Mouse (Mus musculus) brain, embryonic 14.5 days (tissue): ENCODE measurements around the gene Fahd1. TPM values are rescaled to one million over a fixed set of nuclear protein-coding genes. Genes with fewer than 3 reads are reported as not detected.

ENCODE experiments used
- DNase-seq: peaks from one replicate; pipeline ENCODE4 v3.0.0-alpha.2; 2011; ENCODE audit warnings: low read depth
- CTCF ChIP-seq: fragments of 200-500 bp; IDR thresholded peaks from 2 replicates; pipeline ENCODE4 v1.5.1; 2012; ENCODE audit warnings: inconsistent platforms, mild to moderate bottlenecking, moderate library complexity, borderline replicate concordance; ENCODE audit not compliant: insufficient read depth, insufficient read length; ENCODE audit errors: extremely low read depth
- POLR2A ChIP-seq: fragments of 200-500 bp; IDR thresholded peaks from 2 replicates; pipeline ENCODE4 v1.6.1; 2012; ENCODE audit warnings: mild to moderate bottlenecking, inconsistent platforms, borderline replicate concordance; ENCODE audit not compliant: poor library complexity, insufficient read depth, insufficient read length, severe bottlenecking; ENCODE audit errors: extremely low read depth
- polyA plus RNA-seq: library from polyadenylated mRNA; depleted of rRNA; stranded (reverse); fragments of >200 nt; gene quantifications from 2 replicates; pipeline ENCODE4 v1.2.3, GENCODE M21; 2012; rRNA removed

The Fahd1 gene
- polyA plus RNA-seq, 1 experiment = 14.8 TPM

DNA sequence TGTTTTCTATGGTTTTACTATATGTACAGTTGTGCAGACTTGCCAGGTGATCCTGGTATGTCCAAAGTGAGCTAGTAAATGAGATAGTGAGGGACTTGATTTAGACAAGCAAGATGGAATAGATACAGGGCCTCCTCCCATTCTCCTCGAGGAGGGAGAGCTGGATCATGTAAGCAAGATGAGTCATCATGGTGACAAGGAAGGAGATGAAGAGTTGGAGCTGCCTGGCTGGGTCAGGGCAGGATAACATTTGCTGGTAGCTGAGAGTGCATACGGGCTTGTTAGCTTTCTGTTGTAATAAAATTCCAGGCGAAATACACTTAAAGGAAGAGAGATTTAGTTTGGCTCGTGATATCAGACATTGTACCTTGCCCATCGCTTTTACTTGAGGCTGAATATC, 9.8 kb downstream of the Fahd1 start:
- DNase-seq = no peak
- TF ChIP-seq POLR2A = no peak
- no peak for TF ChIP-seq CTCF

DNA sequence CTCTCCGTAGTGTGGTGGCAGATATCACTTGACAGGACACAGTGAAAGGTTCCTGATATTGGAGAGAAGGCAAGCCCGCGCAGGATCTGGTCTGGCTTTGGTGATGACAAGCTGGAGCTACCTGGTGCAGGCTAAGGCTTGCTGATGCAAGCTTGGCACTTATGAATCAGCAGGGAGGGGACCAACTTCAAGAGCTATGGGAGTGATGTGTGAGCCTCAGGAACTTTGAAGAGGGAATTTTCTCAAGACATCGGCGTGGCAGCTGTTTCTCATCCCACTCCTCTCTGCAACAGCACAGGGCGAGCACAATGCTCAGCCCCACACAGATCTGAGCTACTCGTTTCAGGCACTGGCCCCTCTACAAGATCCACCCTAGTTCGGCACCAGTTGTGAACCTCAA, 10.3 kb downstream of the Fahd1 start, which contains the start of gene Hagh:
TSS of gene Hagh (plus strand) at position 302 of the 400 bp plus-strand sequence.
- no peak for DNase-seq
- no peak for TF ChIP-seq POLR2A
- TF ChIP-seq CTCF = no peak

DNA sequence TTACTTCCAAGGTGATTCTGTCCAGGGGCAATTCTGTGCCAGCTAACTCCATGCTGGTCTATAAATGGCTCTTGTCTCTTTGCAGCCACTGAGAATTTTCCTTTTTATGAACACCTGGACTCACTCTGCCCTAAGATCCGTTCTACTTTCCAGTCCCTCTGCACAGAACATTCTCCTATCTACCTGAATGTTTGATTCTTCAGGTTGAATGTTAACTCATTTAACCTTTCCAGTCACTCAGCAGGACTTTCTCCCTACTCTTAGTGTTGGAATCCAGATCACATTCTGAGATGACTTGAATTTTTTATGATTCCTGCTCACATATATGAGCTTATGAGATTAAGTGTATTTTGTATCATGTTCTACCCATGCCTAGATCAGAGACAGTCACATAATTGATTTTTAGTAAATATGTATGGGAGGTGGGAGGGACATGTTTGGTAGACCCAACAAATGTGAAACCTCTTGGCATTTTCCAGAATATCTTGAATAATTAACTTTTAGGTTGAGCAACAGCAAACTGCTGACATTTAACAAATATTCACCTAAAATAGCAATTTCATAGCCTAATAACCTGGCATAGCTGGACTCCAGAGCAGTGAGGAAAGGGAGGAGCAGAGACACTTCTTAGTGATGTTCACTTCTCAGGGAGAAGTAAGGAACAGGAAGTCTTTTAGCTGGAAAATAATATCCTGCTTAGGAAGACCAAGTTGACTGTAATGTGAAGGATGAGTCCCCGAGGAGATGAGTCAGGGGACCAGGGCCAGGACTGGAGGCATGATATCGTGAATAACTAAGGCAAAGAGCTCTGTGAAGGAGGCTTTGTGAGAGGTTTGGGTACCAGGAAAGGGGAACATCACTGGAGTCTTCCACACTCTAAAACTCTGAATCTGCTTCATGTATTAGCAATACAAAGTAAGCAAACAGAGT, 28.5 kb downstream of the Fahd1 start:
- no peak for DNase-seq
- TF ChIP-seq POLR2A = no peak
- no peak for TF ChIP-seq CTCF

DNA sequence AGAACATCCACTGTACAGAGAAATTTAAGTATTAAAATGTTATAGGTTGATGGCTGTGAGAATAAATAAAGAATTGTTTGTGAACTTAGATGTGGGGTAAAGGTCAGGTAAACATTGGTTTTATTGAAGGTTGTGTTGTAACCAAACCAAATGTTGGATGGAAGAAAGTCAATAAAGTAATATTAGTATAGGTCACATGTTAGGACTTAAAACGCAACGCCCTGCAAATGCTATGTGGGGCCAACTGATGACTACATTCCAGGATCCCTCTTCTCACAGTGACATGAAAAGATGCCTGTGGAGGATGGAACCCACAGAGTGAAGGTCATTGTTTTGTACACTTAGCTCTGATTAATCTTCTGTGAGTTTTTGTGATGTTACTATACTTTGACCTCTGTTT, 30.7 kb downstream of the Fahd1 start:
- no peak for DNase-seq
- TF ChIP-seq CTCF = no peak
- no peak for TF ChIP-seq POLR2A

DNA sequence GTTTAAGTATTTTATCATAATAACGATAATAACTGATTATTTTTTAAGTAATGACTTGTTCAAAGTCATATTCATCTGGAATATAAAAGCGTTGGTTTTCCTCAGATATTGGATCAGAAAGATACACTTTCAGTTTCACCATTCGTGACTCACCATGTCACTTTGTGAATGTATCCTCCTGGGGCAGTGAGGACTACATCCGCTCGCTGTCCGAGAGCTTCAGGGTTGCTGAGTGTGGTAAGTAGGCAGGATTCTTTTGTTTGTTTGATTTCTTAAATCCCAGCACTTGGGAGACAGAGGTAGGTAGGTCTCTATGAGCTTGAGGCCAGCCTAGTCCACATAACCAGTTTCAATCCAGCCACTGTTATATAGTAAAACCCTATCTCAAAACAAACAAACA, 32.0 kb downstream of the Fahd1 start:
- TF ChIP-seq POLR2A (no peak), CTCF (no peak)

DNA sequence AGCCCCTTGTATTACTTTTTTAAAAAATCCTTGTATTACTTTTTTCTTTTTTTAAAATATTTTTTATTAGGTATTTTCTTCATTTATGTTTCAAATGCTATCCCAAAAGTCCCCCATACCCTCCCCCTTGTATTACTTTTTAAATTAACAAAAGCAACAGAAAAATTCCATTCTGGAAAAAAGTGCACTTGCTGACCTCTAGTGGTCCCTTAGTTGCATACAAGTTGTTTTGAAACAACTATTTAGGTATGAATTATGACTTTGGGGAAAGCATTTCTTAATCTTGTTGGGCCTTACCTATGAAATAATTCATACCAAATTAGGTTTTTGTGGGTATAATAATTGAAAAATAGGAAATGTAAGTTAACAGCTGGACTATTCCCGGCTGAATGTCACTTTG, 32.7 kb downstream of the Fahd1 start:
- peak; percentile 28 for DNase-seq
- TF ChIP-seq POLR2A = no peak
- TF ChIP-seq CTCF = no peak

More for the DNA sequence above, 32.0 kb downstream of the Fahd1 start:
- no peak for DNase-seq

DNA sequence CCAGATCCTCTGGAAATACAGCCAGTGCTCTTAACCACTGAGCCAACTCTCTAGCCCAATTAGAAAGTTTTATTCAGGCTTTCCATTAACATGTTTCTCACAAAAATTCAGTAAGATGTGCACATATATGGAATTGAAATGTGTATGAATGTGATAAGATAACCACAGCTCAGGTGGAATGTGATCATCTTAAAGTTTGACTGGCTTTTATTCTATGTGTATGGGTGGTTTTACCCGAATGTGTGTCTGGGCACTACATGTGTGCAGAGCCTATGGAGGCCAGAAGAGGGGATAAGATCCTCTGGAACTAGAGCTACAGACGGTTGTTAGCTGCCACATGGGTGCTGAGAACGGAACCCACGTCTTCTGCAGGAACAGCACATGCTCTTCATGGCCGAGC, 34.9 kb downstream of the Fahd1 start:
- TF ChIP-seq POLR2A = no peak
- TF ChIP-seq CTCF = no peak
- DNase-seq = no peak

DNA sequence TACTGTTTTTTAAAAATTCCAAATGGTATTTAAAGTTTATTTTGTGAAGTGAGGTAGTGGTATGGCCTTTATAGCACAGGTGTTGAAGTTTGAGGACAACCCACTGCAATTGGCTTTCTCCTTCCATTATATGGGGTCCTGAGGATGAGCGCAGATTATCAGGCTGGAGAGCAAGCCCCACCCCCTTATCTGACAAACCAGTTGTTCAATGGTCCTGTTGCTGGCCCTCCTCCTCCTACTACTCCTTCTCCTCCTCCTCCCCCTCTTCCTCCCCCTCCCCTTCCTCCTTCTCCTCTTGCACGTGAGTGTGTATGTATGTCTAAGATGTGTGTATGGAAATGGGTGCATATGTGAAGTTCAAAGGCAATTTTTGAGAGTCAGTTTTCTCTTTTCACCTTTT, 37.9 kb downstream of the Fahd1 start:
- TF ChIP-seq CTCF = no peak
- no peak for TF ChIP-seq POLR2A
- no peak for DNase-seq

DNA sequence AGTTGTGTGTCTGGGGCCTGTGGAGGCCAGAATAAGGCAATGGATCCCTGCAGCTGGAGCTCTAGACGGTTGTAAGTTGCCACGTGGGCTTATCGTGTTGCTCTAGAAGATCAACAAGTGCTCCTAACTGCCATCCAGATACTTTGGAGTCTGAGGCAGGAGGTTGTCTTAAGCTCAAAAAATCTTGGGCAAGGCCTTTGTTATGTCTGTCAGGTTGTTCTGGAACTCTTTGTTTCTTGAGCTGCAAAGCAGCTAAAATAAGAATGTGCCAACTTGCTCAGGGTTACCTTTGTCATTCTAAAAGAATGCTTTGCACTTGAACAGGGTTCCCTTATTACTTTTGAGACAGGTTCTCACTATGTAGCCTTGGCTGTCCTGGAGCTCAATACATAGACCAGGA, 39.0 kb downstream of the Fahd1 start:
- TF ChIP-seq POLR2A (no peak), CTCF (no peak)
- no peak for DNase-seq

DNA sequence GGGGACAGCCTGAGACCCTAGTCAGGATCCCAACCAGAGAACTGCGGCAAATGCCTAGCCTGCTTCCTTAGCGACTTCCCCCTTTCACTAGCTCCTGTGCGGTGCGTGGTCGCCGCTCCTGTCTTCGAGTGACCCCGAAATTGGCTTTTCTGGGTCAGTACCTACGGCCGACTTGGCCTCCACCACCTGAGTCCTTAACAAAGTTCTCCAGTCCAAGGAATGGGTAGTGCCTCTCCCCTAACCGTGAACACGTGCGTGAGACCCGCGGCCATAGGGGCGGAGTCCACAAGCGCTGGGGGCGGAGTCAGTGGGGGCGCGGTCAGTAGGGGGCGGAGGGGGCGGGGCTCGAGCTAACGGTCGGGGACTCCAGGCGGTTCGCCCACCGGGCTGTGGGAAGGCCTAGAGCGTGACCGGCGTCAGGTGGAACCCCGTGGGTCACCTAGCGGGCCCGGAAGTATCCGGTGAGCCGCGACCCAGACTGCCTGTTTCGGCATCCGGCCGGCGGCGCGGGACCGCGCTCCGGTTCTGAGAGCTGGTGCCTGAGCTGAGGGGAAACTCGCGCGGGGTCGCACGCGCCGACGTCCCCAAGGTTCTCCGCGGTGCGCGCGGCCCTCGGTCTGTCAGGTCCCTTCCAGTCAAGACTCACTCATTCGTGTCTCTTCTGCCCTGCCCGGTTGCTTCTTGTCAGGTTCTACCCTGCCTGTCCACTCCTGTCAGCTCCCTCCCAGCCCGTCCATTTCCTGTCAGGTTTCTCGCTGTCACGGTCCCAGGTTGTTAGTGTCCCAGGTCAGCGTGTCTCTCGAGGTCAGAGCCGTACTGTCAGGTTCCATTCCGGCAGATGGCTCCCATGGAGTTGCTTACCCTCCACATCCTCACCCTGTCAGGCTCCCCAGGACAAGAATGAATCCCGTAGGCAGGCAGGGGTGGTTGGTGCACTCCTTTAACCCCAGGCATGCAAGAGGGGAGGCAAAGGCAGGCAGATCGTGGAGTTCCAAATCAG, 45.9 kb downstream of the Fahd1 start, which contains the start of gene Meiob:
TSS of gene Meiob (plus strand) at position 338 of the 1,000 bp plus-strand sequence.
- DNase-seq = peak; percentile 79
- TF ChIP-seq CTCF (no peak), POLR2A (no peak)

DNA sequence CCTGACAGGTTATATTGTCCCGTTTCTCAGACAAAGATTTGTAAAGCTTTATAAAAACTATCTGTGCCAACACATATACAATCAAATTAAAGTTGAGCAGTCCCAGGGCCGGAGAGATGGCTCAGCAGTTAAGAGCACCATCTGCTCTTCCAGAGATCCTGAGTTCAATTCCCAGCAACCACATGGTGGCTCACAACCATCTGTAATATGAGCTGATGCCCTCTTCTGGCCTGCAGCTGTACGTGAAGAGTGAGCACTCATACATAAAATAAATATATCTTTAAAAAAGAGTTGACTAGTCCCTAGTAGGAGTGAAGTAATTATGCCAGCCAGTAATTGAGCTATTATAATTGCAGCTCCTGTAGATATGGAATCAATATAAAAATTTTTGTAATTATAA, 49.6 kb downstream of the Fahd1 start:
- no peak for DNase-seq
- TF ChIP-seq POLR2A = no peak
- TF ChIP-seq CTCF = no peak

DNA sequence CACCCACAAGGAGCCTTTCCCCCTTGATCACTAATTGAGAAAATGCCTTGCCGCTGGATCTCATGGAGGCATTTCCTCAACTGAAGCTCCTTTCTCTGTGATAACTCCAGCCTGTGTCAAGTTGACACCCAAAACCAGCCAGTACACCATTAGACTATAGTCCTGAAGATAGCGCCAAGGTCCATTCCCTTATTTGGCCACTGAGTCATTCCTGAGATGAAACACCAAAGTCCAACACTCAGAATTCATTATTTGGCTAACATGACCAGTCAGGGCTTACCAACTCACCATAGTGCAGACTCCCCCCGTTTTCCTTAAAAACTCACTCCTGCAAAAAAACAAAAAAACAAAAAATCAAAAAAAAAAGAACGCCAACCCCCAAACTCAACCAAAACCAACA, 50.7 kb downstream of the Fahd1 start:
- DNase-seq = no peak
- no peak for TF ChIP-seq CTCF
- TF ChIP-seq POLR2A = no peak

Other genes with a start within 250 kb of the Fahd1 start
- 189 and 190 TPM in 2 replicates for gene Tsc2, start 217.7 kb downstream of the Fahd1 start, polyA plus RNA-seq
- gene Nthl1, start 217.7 kb downstream of the Fahd1 start, polyA plus RNA-seq = 10.4 and 15.3 TPM in 2 replicates
- gene Slc9a3r2, start 200.0 kb downstream of the Fahd1 start, polyA plus RNA-seq = 30.7 and 34.3 TPM in 2 replicates
- gene Npw, start 191.9 kb downstream of the Fahd1 start, polyA plus RNA-seq = 0.23 TPM in 1 of 2 replicates, not detected in the other
- 76.3 and 102 TPM in 2 replicates for gene Zfp598, start 180.7 kb downstream of the Fahd1 start, polyA plus RNA-seq
- 82.5 and 94.2 TPM in 2 replicates for gene Syngr3, start 160.4 kb downstream of the Fahd1 start, polyA plus RNA-seq
- gene Gfer, start 154.2 kb downstream of the Fahd1 start, polyA plus RNA-seq = 28.8 and 29.2 TPM in 2 replicates
- 7.6 and 10.7 TPM in 2 replicates for gene Noxo1, start 154.1 kb downstream of the Fahd1 start, polyA plus RNA-seq
- gene Tbl3, start 142.7 kb downstream of the Fahd1 start, polyA plus RNA-seq = 75.0 and 95.7 TPM in 2 replicates
- 0.54 and 0.64 TPM in 2 replicates for gene Rnf151, start 132.3 kb downstream of the Fahd1 start, polyA plus RNA-seq
- 1,770 and 1,849 TPM in 2 replicates for gene Rps2, start 132.2 kb downstream of the Fahd1 start, polyA plus RNA-seq
- 245 and 253 TPM in 2 replicates for gene Ndufb10, start 125.9 kb downstream of the Fahd1 start, polyA plus RNA-seq
- 0.05 and 0.08 TPM in 2 replicates for gene Rpl3l, start 122.5 kb downstream of the Fahd1 start, polyA plus RNA-seq
- 28.0 and 31.5 TPM in 2 replicates for gene Msrb1, start 113.7 kb downstream of the Fahd1 start, polyA plus RNA-seq
- gene Hs3st6, start 97.4 kb downstream of the Fahd1 start, polyA plus RNA-seq = 0.69 and 0.88 TPM in 2 replicates
- gene Meiob, start 46.1 kb downstream of the Fahd1 start, polyA plus RNA-seq = not detected in 2 replicates
- gene Hagh, start 10.2 kb downstream of the Fahd1 start, polyA plus RNA-seq = 39.7 and 46.3 TPM in 2 replicates
- gene Igfals, start 15.6 kb upstream of the Fahd1 start, polyA plus RNA-seq = 0.14 TPM in 1 of 2 replicates, not detected in the other
- 29.5 and 36.3 TPM in 2 replicates for gene Nubp2, start 36.0 kb upstream of the Fahd1 start, polyA plus RNA-seq
- 84.5 and 105 TPM in 2 replicates for gene Spsb3, start 36.3 kb upstream of the Fahd1 start, polyA plus RNA-seq
- 41.0 and 50.3 TPM in 2 replicates for gene Eme2, start 44.7 kb upstream of the Fahd1 start, polyA plus RNA-seq
- 94.6 and 120 TPM in 2 replicates for gene Mrps34, start 44.8 kb upstream of the Fahd1 start, polyA plus RNA-seq
- gene Nme3, start 46.1 kb upstream of the Fahd1 start, polyA plus RNA-seq = 71.5 and 91.4 TPM in 2 replicates
- 217 and 242 TPM in 2 replicates for gene Mapk8ip3, start 86.6 kb upstream of the Fahd1 start, polyA plus RNA-seq
- 62.9 and 65.5 TPM in 2 replicates for gene Jpt2, start 110.3 kb upstream of the Fahd1 start, polyA plus RNA-seq
- 31.4 and 31.9 TPM in 2 replicates for gene Cramp1l, start 165.4 kb upstream of the Fahd1 start, polyA plus RNA-seq
- 22.9 and 23.9 TPM in 2 replicates for gene Ift140, start 165.7 kb upstream of the Fahd1 start, polyA plus RNA-seq
- 9.6 and 10.5 TPM in 2 replicates for gene Tmem204, start 233.2 kb upstream of the Fahd1 start, polyA plus RNA-seq